Mouse (Mus musculus) CD8-positive naive resting alpha-beta T cell, adult 57 days (primary cell): ENCODE measurements around the gene Akain1. TPM values are rescaled to one million over a fixed set of nuclear protein-coding genes. Genes with fewer than 3 reads are reported as not detected.

Source experiments
- total RNA-seq: library from RNA; stranded (reverse); gene quantifications from one replicate; pipeline ENCODE4 v1.2.4, GENCODE M21; 2023

Gene Akain1
- not detected for total RNA-seq

GRCm38 (mm10) chr17:69438990-69439491 is at the start of gene Akain1:
TSS of gene Akain1 (plus strand) at chr17:69439326.

Other genes starting within 250 kb of the Akain1 start
- gene Zbtb14, start 56.3 kb upstream of the Akain1 start, total RNA-seq, result 19.7 TPM